Mouse (Mus musculus) right cerebral cortex, adult 2 months (tissue): ENCODE data around the gene Fibin.

ENCODE experiments used
- DNase-seq, 2 experiments: peaks; one replicate each; pipeline ENCODE4 v3.0.0; 2021 to 2022; ENCODE audit warnings: low spot score in 2 of 2

Fibin gene

GRCm38 (mm10) chr2:110314509-110315155 lies 48.4 kb downstream of the Fibin start, which contains the start of gene Bbox1:
Gene Bbox1 (minus strand): TSS chr2:110314560.
- no peak for DNase-seq

DNA sequence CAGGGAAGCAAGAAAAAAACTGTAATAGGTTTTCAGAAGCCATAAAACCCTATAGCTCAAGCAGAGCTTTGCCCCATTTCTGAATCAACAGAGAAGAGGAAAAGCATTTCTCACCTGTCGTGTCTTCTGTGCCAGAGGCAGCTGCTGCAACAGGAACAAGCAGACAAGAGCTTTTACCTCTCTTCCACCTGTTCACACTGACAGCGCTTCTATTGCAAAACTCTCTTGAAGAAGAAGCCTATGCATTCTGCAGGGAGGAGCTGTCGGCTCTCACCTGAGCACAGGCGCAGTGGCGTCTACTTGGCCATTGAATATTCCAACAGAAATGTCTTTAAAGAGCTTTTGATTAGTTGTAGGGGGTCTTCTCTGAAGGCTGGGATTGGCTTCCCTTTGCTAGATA lies 48.9 kb downstream of the Fibin start:
- DNase-seq: no peak

- no peak for DNase-seq
Observed at GRCm38 (mm10) chr2:110313305-110313824, 49.6 kb downstream of the Fibin start.
